Mouse (Mus musculus): Measurements from ENCODE around the gene Sord.

DNA sequence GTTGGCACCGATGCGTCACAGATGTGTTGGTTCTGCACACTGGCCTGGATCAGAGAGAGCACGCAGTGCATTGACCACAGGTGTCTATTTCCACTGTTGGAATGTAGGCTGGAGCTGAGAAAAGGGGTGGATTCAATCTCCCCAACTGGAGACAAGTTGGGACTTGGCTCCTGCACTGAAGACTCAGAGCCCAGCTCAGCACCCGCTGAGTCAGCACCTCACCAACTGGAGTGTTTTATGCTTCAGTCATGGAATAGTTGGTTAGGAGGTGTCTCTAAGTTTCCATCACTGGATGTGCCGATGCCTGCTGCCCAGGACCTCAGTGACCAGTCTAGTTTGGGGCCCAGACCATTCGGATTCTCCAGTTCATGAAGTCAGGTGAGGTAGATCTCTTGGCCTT, 4.2 kb upstream of the Sord start:
- TF ChIP-seq CTCF (IDR thresholded peaks at IDR 0.05; ENCODE audit: insufficient read depth, low read length) (no peak), POLR2A (IDR thresholded peaks at IDR 0.05; ENCODE audit: borderline replicate concordance, extremely low read depth, low read depth, low read length) (no peak)
